Mouse (Mus musculus) MEL (cell line): Measurements from ENCODE around the gene Il10ra. TPM values are rescaled to one million over a fixed set of nuclear protein-coding genes. Genes with fewer than 3 reads are reported as not detected.

ENCODE experiments used
- DNase-seq: peaks from one replicate; pipeline ENCODE4 v3.0.0; 2011; ENCODE audit warnings: low read depth, low spot score
- H3K27ac ChIP-seq: 2 replicates; pipeline ENCODE4 v1.5.1; 2012; ENCODE audit warnings: low read depth, mild to moderate bottlenecking, control low read depth, low read length, moderate library complexity; ENCODE audit not compliant: control insufficient read depth
- H3K27me3 ChIP-seq, 2 experiments: fragments of 150-350 bp in 1 of 2; sonication (generic) in 1 of 2; 2 replicates each; pipeline ENCODE4 v1.6.1; 2012; ENCODE audit warnings: low read length in 2 of 2, mild to moderate bottlenecking in 2 of 2, improper control_type of control experiment in 1 of 2, moderate library complexity in 1 of 2; ENCODE audit not compliant: insufficient read depth in 2 of 2, control insufficient read depth in 1 of 2
- H3K36me3 ChIP-seq, 2 experiments: 2 replicates each; pipeline ENCODE4 v1.6.1; 2012 to 2014; ENCODE audit warnings: low read length in 2 of 2, improper control_type of control experiment in 1 of 2, inconsistent platforms in 1 of 2, mild to moderate bottlenecking in 1 of 2; ENCODE audit not compliant: insufficient read depth in 2 of 2, control insufficient read depth in 1 of 2
- H3K4me1 ChIP-seq, 2 experiments: fragments of 150-350 bp in 1 of 2; sonication (generic) in 1 of 2; 2 replicates each; pipeline ENCODE4 v1.6.1; 2012; ENCODE audit warnings: low read length in 2 of 2, improper control_type of control experiment in 1 of 2, mild to moderate bottlenecking in 1 of 2; ENCODE audit not compliant: insufficient read depth in 2 of 2, control insufficient read depth in 1 of 2
- H3K4me3 ChIP-seq, 2 experiments: fragments of 150-350 bp in 1 of 2; sonication (generic) in 1 of 2; 2 replicates each; pipeline ENCODE4 v1.5.1; 2012; ENCODE audit warnings: low read depth in 2 of 2, low read length in 2 of 2, mild to moderate bottlenecking in 2 of 2, moderate library complexity in 2 of 2, control low read depth in 1 of 2, improper control_type of control experiment in 1 of 2; ENCODE audit not compliant: control insufficient read depth in 1 of 2, insufficient read depth in 1 of 2
- H3K79me2 ChIP-seq: 2 replicates; pipeline ENCODE4 v1.6.1; 2012; ENCODE audit warnings: mild to moderate bottlenecking, low read length, moderate library complexity; ENCODE audit not compliant: control insufficient read depth, poor library complexity, insufficient read depth
- H3K9ac ChIP-seq: 2 replicates; pipeline ENCODE4 v1.6.1; 2012; ENCODE audit warnings: low read depth, mild to moderate bottlenecking, control low read depth, low read length, moderate library complexity; ENCODE audit not compliant: control insufficient read depth, poor library complexity, severe bottlenecking
- H3K9me3 ChIP-seq: fragments of 150-350 bp; sonication (generic); replicated peaks from 2 replicates; pipeline ENCODE4 v1.6.1; 2012; ENCODE audit warnings: mild to moderate bottlenecking, low read length, improper control_type of control experiment, moderate library complexity; ENCODE audit not compliant: insufficient read depth
- BHLHE40 ChIP-seq: IDR thresholded peaks from 2 replicates; pipeline ENCODE4 v1.6.1; 2012; ENCODE audit warnings: low read depth, mild to moderate bottlenecking, inconsistent platforms, low read length, improper control_type of control experiment, borderline replicate concordance
- CTCF ChIP-seq, 3 experiments: IDR thresholded peaks in 2 of 3; conservative IDR thresholded peaks in 1 of 3; 2 replicates each; pipeline ENCODE4 v1.5.1; 2011 to 2012; ENCODE audit warnings: low read length in 3 of 3, low read depth in 2 of 3, mild to moderate bottlenecking in 2 of 3, improper control_type of control experiment in 1 of 3, inconsistent platforms in 1 of 3, mixed read lengths in 1 of 3, moderate library complexity in 1 of 3; ENCODE audit not compliant: control insufficient read depth in 1 of 3, insufficient read depth in 1 of 3, poor library complexity in 1 of 3, severe bottlenecking in 1 of 3
- ETS1 ChIP-seq: IDR thresholded peaks from 2 replicates; pipeline ENCODE4 v1.6.1; 2012; ENCODE audit warnings: low read depth, mild to moderate bottlenecking, inconsistent platforms, low read length, improper control_type of control experiment, moderate library complexity
- MEF2A ChIP-seq: IDR thresholded peaks from 2 replicates; pipeline ENCODE4 v1.6.1; 2014; ENCODE audit warnings: low read depth, mild to moderate bottlenecking, inconsistent platforms, low read length, improper control_type of control experiment; ENCODE audit not compliant: poor library complexity, insufficient replicate concordance, severe bottlenecking; ENCODE audit errors: extremely low read depth
- MXI1 ChIP-seq: IDR thresholded peaks from 2 replicates; pipeline ENCODE4 v1.6.1; 2011; ENCODE audit warnings: mild to moderate bottlenecking, low read depth, low read length, improper control_type of control experiment
- MYB ChIP-seq: IDR thresholded peaks from 2 replicates; pipeline ENCODE4 v1.6.1; 2011; ENCODE audit warnings: mild to moderate bottlenecking, low read depth, low read length, improper control_type of control experiment
- MYC ChIP-seq: IDR thresholded peaks from 2 replicates; pipeline ENCODE4 v1.6.1; 2011; ENCODE audit warnings: low read depth, mild to moderate bottlenecking, low read length, improper control_type of control experiment, moderate library complexity
- NRF1 ChIP-seq: IDR thresholded peaks from 2 replicates; pipeline ENCODE4 v1.6.1; 2014; ENCODE audit warnings: low read depth, mild to moderate bottlenecking, inconsistent platforms, low read length, improper control_type of control experiment, moderate library complexity; ENCODE audit not compliant: poor library complexity, insufficient read depth, severe bottlenecking
- POLR2AphosphoS2 ChIP-seq: IDR thresholded peaks from 2 replicates; pipeline ENCODE4 v1.6.1; 2011; ENCODE audit warnings: low read length, improper control_type of control experiment
- RCOR1 ChIP-seq: IDR thresholded peaks from 2 replicates; pipeline ENCODE4 v1.6.1; 2012; ENCODE audit warnings: low read depth, mild to moderate bottlenecking, inconsistent platforms, low read length, improper control_type of control experiment
- SMC3 ChIP-seq: IDR thresholded peaks from 2 replicates; pipeline ENCODE4 v1.6.1; 2011; ENCODE audit warnings: low read depth, low read length, improper control_type of control experiment
- TCF12 ChIP-seq: IDR thresholded peaks from 2 replicates; pipeline ENCODE4 v1.6.1; 2014; ENCODE audit warnings: low read depth, mild to moderate bottlenecking, inconsistent platforms, low read length, improper control_type of control experiment, moderate library complexity
- ZKSCAN1 ChIP-seq: IDR thresholded peaks from 2 replicates; pipeline ENCODE4 v1.6.1; 2012; ENCODE audit warnings: low read depth, mild to moderate bottlenecking, inconsistent platforms, low read length, improper control_type of control experiment, moderate library complexity
- ZMIZ1 ChIP-seq: IDR thresholded peaks from 2 replicates; pipeline ENCODE4 v1.6.1; 2012; ENCODE audit warnings: low read depth, mild to moderate bottlenecking, inconsistent platforms, low read length, improper control_type of control experiment, moderate library complexity
- polyA plus RNA-seq, 2 experiments: library from polyadenylated mRNA; stranded (reverse) in 1 of 2; unstranded in 1 of 2; fragments of >175 nt in 1 of 2; fragments of >200 nt in 1 of 2; gene quantifications; 2 replicates each; pipeline versions ENCODE4 v1.2.1 to v1.2.4; 2012; ENCODE audit warnings: low replicate concordance in 2 of 2, low read depth in 1 of 2; ENCODE audit not compliant: insufficient read length in 2 of 2, insufficient read depth in 1 of 2, missing spikeins in 1 of 2
- total RNA-seq: library from RNA; depleted of rRNA; stranded (reverse); fragments of 300-350 nt; gene quantifications from 2 replicates; pipeline ENCODE4 v1.2.3, GENCODE M21; 2012

Gene Il10ra
- total and polyA plus RNA-seq, 3 experiments = not detected

- TF ChIP-seq SMC3 = no peak
- TF ChIP-seq MXI1 = no peak; the same call in 1 of the 2 replicates
- TF ChIP-seq, all 39 proteins: peak for 24
Measured at GRCm38 (mm10) chr9:45274218-45274617, 5.3 kb upstream of the Il10ra start (continued).

GRCm38 (mm10) chr9:45272213-45272612, 3.3 kb upstream of the Il10ra start:
- Histone ChIP-seq H3K9ac (no peak overlapping the region), H3K9me3 (no peaks in the 10 kb centered on the region), H3K36me3 (peaks cover 0 to 15% of the 10 kb centered on the region in 2 experiments; a peak in 2 of 4 replicates), H3K4me3 (no peak overlapping the region), H3K27ac (no peak overlapping the region), H3K4me1 (peaks cover 11 to 16% of the 10 kb centered on the region in 2 experiments; a peak in 3 of 4 replicates), H3K79me2 (no peaks in the 10 kb centered on the region), H3K27me3 (peaks cover 6 to 13% of the 10 kb centered on the region in 2 experiments)
- DNase-seq = peak; percentile 44
- TF ChIP-seq ZMIZ1 (no peak), RCOR1 (no peak), NRF1 (0 out of 2 replicates have a peak, but pooled peaks have one; percentile 39)

- no peak overlapping the region for H3K27ac ChIP-seq
- DNase-seq = no peak
- no peaks in the 10 kb centered on the region for H3K9me3 ChIP-seq
- H3K27me3 ChIP-seq = peaks cover 10 to 23% of the 10 kb centered on the region in 2 experiments
- H3K4me3 ChIP-seq = no peak overlapping the region
- no peak for TF ChIP-seq BHLHE40
- TF ChIP-seq MEF2A = no peak
- no peak for TF ChIP-seq POLR2AphosphoS2
- no peak for TF ChIP-seq NRF1
- no peak for TF ChIP-seq MYC
- no peak for TF ChIP-seq TCF12
- TF ChIP-seq ETS1 = no peak
- TF ChIP-seq MYB = no peak
- TF ChIP-seq CTCF (IDR thresholded peaks at IDR 0.05 in 2 of 3, conservative IDR thresholded peaks at IDR 0.05 in 1 of 3; ENCODE audit: control insufficient read depth in 1 of 3, insufficient read depth in 1 of 3, low read depth in 2 of 3, low read length in 3 of 3, poor library complexity in 1 of 3, severe bottlenecking in 1 of 3) = no peak
- TF ChIP-seq ZKSCAN1 = no peak
- TF ChIP-seq, all 39 proteins: peak for 0
- H3K79me2 ChIP-seq = no peaks in the 10 kb centered on the region
- no peaks in the 10 kb centered on the region; a peak in 1 of 4 replicates for H3K4me1 ChIP-seq
- no peak overlapping the region for H3K9ac ChIP-seq
- 0 out of 4 replicates have a peak, but pooled peaks cover 0 to 2% of the 10 kb centered on the region in 2 experiments for H3K36me3 ChIP-seq
Measured at GRCm38 (mm10) chr9:45268079-45268478, 870 bp downstream of the Il10ra start.
